Mouse (Mus musculus): ENCODE results near the gene Zbtb46.

DNA sequence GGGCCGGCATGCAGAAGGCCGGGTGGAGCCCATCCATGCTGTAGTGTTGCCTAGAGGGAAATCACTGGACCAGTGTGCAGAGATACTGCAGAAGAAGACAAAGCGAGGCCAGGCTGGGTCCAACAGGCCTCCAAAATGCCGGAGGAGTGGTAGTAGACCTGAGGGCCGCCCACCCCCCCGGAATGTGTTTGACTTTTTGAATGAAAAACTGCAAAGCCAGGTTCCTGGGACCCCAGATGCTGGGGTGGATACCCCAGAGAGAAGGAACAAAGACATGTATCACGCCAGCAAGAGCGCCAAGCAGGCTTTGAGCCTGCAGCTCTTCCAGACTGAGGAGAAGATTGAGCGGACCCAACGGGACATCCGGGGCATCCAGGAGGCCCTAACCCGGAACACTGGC is 79.4 kb downstream of the Zbtb46 start, which contains the start of gene Lime1:
- TF ChIP-seq POLR2A (IDR thresholded peaks at IDR 0.05; ENCODE audit: borderline replicate concordance, extremely low read depth, insufficient read depth, insufficient read length, poor library complexity, severe bottlenecking) (no peak), CTCF (IDR thresholded peaks at IDR 0.05; ENCODE audit: borderline replicate concordance, extremely low read depth, insufficient read depth, insufficient read length) (no peak)
